Mouse (Mus musculus) ES-Bruce4 (cell line): ENCODE measurements around the gene Arid2. TPM values are rescaled to one million over a fixed set of nuclear protein-coding genes. Genes with fewer than 3 reads are reported as not detected.
A peak's percentile ranks its signal among the peaks of the same experiment; 100 is the strongest.

Source experiments
- H3K27ac ChIP-seq: 2 replicates; pipeline ENCODE4 v1.5.1; 2012; ENCODE audit warnings: low read length, inconsistent platforms; ENCODE audit not compliant: insufficient read depth
- H3K27me3 ChIP-seq: 2 replicates; pipeline ENCODE4 v1.6.1; 2012; ENCODE audit warnings: mild to moderate bottlenecking, low read length, inconsistent platforms; ENCODE audit not compliant: control insufficient read depth, poor library complexity, insufficient read depth, severe bottlenecking
- H3K36me3 ChIP-seq: 2 replicates; pipeline ENCODE4 v1.6.1; 2012; ENCODE audit warnings: inconsistent platforms, mild to moderate bottlenecking, low read length, moderate library complexity; ENCODE audit not compliant: control insufficient read depth, poor library complexity, insufficient read depth, severe bottlenecking
- H3K4me1 ChIP-seq: one replicate; pipeline ENCODE4 v1.8.1; 2011; ENCODE audit warnings: low read length; ENCODE audit not compliant: control insufficient read depth, insufficient read depth
- H3K4me3 ChIP-seq: 2 replicates; pipeline ENCODE4 v1.5.1; 2011; ENCODE audit warnings: low read depth, mild to moderate bottlenecking, low read length
- H3K9ac ChIP-seq: 2 replicates; pipeline ENCODE4 v1.6.1; 2012; ENCODE audit warnings: low read depth, mild to moderate bottlenecking, inconsistent platforms; ENCODE audit not compliant: poor library complexity, severe bottlenecking
- H3K9me3 ChIP-seq: replicated peaks from 2 replicates; pipeline ENCODE4 v1.6.1; 2012; ENCODE audit warnings: mild to moderate bottlenecking, low read length, inconsistent platforms; ENCODE audit not compliant: control insufficient read depth, poor library complexity, insufficient read depth, severe bottlenecking
- CTCF ChIP-seq: IDR thresholded peaks from one replicate; pipeline ENCODE4 v1.8.1; 2011; ENCODE audit warnings: low read depth, low read length
- EP300 ChIP-seq: IDR thresholded peaks from 2 replicates; pipeline ENCODE4 v1.6.1; 2011; ENCODE audit warnings: low read depth, low read length; ENCODE audit not compliant: insufficient read depth
- POLR2A ChIP-seq: IDR thresholded peaks from one replicate; pipeline ENCODE4 v1.8.1; 2011; ENCODE audit warnings: low read length; ENCODE audit not compliant: insufficient read depth
- polyA plus RNA-seq: library from polyadenylated mRNA; stranded (reverse); fragments of >200 nt; gene quantifications from 2 replicates; pipeline ENCODE4 v1.2.4, GENCODE M21; 2011; ENCODE audit warnings: low read depth; ENCODE audit not compliant: missing spikeins, insufficient read depth, insufficient read length

Arid2 gene
- polyA plus RNA-seq, 1 experiment = 81.5 TPM

DNA sequence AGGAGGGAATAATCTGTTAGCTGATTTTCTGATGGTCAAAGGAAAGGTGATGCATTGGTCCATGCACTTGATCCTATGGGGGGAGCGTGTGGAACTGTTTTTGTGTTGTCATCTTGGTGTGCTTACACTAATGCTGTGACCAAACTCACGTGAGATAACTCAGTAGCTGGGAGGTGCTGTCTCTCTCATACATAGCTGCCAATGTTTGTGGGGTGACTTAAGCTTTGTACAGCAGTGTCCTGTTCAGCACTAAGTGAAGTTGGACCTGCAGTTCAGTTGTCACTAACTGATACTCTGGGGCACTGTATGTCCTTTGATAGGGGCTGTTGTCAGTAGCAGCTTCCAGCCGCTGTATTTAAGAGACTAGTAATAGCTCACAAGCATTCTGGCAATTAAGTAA is 43.2 kb downstream of the Arid2 start:
- Histone ChIP-seq H3K27ac (no peak overlapping the region), H3K4me3 (no peak overlapping the region)
- TF ChIP-seq EP300 (no peak), CTCF (no peak), POLR2A (no peak)

DNA sequence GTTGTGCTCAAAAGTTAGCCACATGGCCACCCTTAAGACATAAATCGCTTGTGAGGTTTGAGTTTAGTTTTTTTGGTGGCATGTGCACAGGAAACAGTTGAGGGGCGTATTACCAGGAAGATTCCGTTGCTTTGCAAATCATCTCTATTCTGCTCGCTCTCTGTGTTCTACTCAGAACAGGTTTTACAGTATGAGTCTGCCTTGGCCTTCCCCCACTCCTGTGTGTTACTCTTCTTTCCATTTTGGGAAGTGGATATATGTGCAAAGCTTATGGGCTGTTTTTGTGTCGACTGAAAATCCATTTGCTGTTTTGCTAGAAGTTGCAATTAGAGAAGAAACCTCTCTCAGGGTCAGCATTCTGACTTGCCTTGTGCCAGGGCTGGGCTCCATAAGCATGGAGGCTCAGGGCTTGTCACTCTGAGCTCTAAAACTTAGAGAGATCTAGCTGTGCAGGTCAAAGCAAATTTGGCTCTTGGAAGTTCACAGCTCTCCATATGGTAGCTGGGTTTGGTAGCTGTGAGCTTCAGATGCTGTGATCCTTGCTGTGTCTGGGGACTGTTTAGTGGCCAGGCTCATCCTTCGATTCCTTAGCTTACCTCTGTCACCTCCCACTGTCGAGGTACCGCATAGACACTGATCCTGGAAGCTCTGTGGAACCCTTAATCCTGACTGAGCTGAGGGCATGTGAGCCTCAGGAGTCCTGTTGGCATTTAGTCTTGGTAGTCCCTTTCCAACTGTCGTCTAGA is 45.3 kb downstream of the Arid2 start:
- Histone ChIP-seq H3K27me3 (no peaks in the 10 kb centered on the region), H3K36me3 (no peaks in the 10 kb centered on the region), H3K4me3 (no peak overlapping the region), H3K9ac (no peak overlapping the region), H3K9me3 (no peaks in the 10 kb centered on the region), H3K4me1 (peaks cover 8% of the 10 kb centered on the region), H3K27ac (peak overlapping the region; percentile 55)
- TF ChIP-seq POLR2A = no peak
- no peak for TF ChIP-seq EP300
- TF ChIP-seq CTCF = no peak

More for the DNA sequence above, 43.2 kb downstream of the Arid2 start:
- Histone ChIP-seq H3K9me3 (no peaks in the 10 kb centered on the region), H3K4me1 (peaks cover 8% of the 10 kb centered on the region), H3K9ac (no peak overlapping the region), H3K36me3 (no peaks in the 10 kb centered on the region), H3K27me3 (no peaks in the 10 kb centered on the region)

DNA sequence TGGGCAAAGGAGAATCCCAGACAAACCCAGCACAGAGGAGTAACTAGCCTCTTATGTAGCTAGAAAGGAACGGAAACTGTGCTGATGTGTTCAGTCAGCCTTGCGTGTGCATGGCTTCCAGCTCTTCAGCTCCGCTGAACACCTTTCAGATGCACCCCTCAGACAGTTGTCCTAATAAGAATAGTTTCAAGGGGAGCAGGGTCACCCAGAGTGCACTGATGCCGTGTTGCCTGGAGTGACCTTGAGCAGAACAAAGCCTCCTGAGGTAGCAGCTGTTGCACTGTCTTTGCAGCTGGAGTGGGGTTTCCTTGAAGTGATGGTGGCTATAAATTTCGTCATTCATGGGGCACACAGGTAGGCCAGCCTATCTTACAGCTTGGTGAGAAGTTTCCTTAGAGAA is 46.0 kb downstream of the Arid2 start:
- Histone ChIP-seq H3K27me3 (no peaks in the 10 kb centered on the region), H3K4me1 (peaks cover 8% of the 10 kb centered on the region), H3K36me3 (no peaks in the 10 kb centered on the region), H3K4me3 (no peak overlapping the region), H3K9me3 (no peaks in the 10 kb centered on the region), H3K9ac (no peak overlapping the region), H3K27ac (peak overlapping the region; percentile 55)
- no peak for TF ChIP-seq POLR2A
- TF ChIP-seq EP300 = peak; percentile 96
- no peak for TF ChIP-seq CTCF

DNA sequence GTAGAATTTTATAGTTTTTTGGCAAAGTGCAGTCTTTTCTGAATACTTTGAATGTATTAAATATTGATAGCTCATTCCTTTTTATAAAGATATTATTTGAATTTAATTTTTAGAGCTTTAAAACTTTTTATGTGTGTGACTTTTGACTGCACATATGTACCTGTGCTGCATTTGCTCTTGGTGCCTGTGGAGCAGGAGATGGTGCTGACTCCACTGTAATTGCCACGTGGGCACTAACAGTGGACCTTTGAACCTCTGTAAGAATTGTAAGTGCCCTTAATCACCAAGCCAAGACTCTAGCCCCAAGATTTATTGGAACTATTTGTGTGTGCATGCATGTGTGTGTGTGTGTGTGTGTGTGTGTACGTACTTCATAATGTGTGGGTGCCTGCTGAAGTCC is 53.6 kb downstream of the Arid2 start:
- H3K27ac ChIP-seq = no peak overlapping the region
- no peaks in the 10 kb centered on the region for H3K36me3 ChIP-seq
- H3K9ac ChIP-seq = no peak overlapping the region
- H3K9me3 ChIP-seq = no peaks in the 10 kb centered on the region
- no peak for TF ChIP-seq CTCF
- TF ChIP-seq POLR2A = no peak
- TF ChIP-seq EP300 = no peak
- H3K27me3 ChIP-seq = no peaks in the 10 kb centered on the region
- H3K4me1 ChIP-seq = peaks cover 9% of the 10 kb centered on the region
- no peak overlapping the region for H3K4me3 ChIP-seq

DNA sequence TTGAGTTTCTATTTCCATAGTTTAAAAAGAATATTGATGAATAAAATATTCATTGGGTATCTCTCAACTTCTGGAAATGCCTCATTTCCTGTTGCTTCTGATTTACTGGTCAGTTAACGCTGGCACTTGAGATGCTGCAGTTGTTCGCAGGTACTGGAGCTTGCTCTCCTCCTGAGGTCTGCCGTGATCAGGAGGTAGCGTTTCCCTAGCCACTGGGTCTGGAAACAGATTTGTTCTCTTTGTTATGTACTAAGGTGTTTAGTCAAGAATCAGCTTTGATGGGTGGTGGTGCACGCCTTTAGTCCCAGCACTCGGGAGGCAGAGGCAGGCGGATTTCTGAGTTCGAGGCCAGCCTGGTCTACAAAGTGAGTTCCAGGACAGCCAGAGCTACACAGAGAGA is 54.8 kb downstream of the Arid2 start:
- H3K9me3 ChIP-seq = no peaks in the 10 kb centered on the region
- H3K36me3 ChIP-seq = no peaks in the 10 kb centered on the region
- H3K27me3 ChIP-seq = no peaks in the 10 kb centered on the region
- TF ChIP-seq EP300 (no peak), CTCF (no peak), POLR2A (no peak)
- H3K4me1 ChIP-seq = peaks cover 9% of the 10 kb centered on the region
- no peak overlapping the region for H3K4me3 ChIP-seq
- no peak overlapping the region for H3K27ac ChIP-seq
- no peak overlapping the region for H3K9ac ChIP-seq

DNA sequence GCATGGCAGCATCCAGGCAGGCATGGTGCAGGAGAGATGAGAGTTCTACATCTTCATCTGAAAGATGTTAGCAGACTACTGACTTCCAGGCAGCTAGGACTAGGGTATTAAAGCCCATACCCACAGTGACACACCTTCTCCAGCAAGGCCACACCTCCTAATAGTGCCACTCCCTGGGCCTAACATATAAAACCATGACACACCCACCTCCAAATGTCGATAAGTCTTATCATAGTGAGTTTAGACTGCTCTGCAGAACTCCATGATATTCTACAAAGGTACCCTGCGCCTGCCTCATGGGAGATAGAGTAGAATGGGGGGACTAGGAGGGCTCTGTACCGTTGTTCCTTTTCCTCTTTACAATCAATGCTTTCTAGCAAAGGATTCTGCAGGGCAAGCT is 55.6 kb downstream of the Arid2 start:
- H3K4me3 ChIP-seq = no peak overlapping the region
- no peaks in the 10 kb centered on the region for H3K27me3 ChIP-seq
- H3K4me1 ChIP-seq = peaks cover 9% of the 10 kb centered on the region
- TF ChIP-seq POLR2A (no peak), EP300 (no peak), CTCF (no peak)
- no peak overlapping the region for H3K27ac ChIP-seq
- H3K9ac ChIP-seq = no peak overlapping the region
- H3K36me3 ChIP-seq = no peaks in the 10 kb centered on the region
- H3K9me3 ChIP-seq = no peaks in the 10 kb centered on the region
